Mouse (Mus musculus): ENCODE data around the gene Cnot2. TPM values are rescaled to one million over a fixed set of nuclear protein-coding genes. Genes with fewer than 3 reads are reported as not detected.

The Cnot2 gene
- total RNA-seq, 2 experiments from 2014 or later, result 79.8 to 88.3 TPM

- intact Hi-C loops (cut with DNase I), result no loop called here
These were observed 94.2 kb downstream of the Cnot2 start for GRCm38 (mm10) chr10:116486895-116487747.

GRCm38 (mm10) chr10:116481917-116482316 is 99.4 kb downstream of the Cnot2 start:
- intact Hi-C loops (cut with DNase I), result no loop called here

More at GRCm38 (mm10) chr10:116486895-116487747, 94.2 kb downstream of the Cnot2 start:
- peak; percentile 26 for DNase-seq

GRCm38 (mm10) chr10:116480988-116481387 is 100.3 kb downstream of the Cnot2 start:
- intact Hi-C loops (cut with DNase I), result no loop called here
- DNase-seq, result no peak

More at GRCm38 (mm10) chr10:116481917-116482316, 99.4 kb downstream of the Cnot2 start:
- no peak for DNase-seq

GRCm38 (mm10) chr10:116476559-116476958 is 104.8 kb downstream of the Cnot2 start:
- no peak for DNase-seq
- intact Hi-C loops (cut with DNase I), result no loop called here

- no peak for DNase-seq
- intact Hi-C loops (cut with DNase I), result no loop called here
These were observed 105.6 kb downstream of the Cnot2 start for GRCm38 (mm10) chr10:116475725-116476124.

- intact Hi-C loops (cut with DNase I), result loop anchor here (5.0 kb wide), 2 partner anchors 67 to 142 kb away; no protein-coding TSS in a partner anchor
These were observed 107.4 kb downstream of the Cnot2 start, which contains the start of gene Kcnmb4 for GRCm38 (mm10) chr10:116473759-116474549. TSS of gene Kcnmb4 (minus strand) at chr10:116473878.

GRCm38 (mm10) chr10:116473071-116473758 is 108.1 kb downstream of the Cnot2 start:
- peak; percentile 68 for DNase-seq
- intact Hi-C loops (cut with DNase I), result loop anchor here (5.0 kb wide), 2 partner anchors 66 to 141 kb away; no protein-coding TSS in a partner anchor

More at GRCm38 (mm10) chr10:116473759-116474549, 107.4 kb downstream of the Cnot2 start, which contains the start of gene Kcnmb4:
- peak; percentile 54 for DNase-seq

- DNase-seq, result no peak
- intact Hi-C loops (cut with DNase I), result loop anchor here (5.0 kb wide), 2 partner anchors 65 to 140 kb away; no protein-coding TSS in a partner anchor
These were observed 108.7 kb downstream of the Cnot2 start for GRCm38 (mm10) chr10:116472579-116472978.

GRCm38 (mm10) chr10:116470306-116470925 is 110.9 kb downstream of the Cnot2 start:
- no peak for DNase-seq
- intact Hi-C loops (cut with DNase I), result loop anchor here (5.0 kb wide), 2 partner anchors 63 to 138 kb away; no protein-coding TSS in a partner anchor

GRCm38 (mm10) chr10:116468094-116468493 is 113.2 kb downstream of the Cnot2 start:
- intact Hi-C loops (cut with DNase I), result no loop called here
- DNase-seq, result no peak

GRCm38 (mm10) chr10:116463753-116464345 is 117.5 kb downstream of the Cnot2 start:
- DNase-seq, result no peak
- intact Hi-C loops (cut with DNase I), result no loop called here

- DNase-seq, result no peak
- intact Hi-C loops (cut with DNase I), result no loop called here
These were observed 119.9 kb downstream of the Cnot2 start for GRCm38 (mm10) chr10:116461443-116461842.

GRCm38 (mm10) chr10:116458786-116459185 is 122.5 kb downstream of the Cnot2 start:
- no peak for DNase-seq
- intact Hi-C loops (cut with DNase I), result no loop called here

GRCm38 (mm10) chr10:116452771-116453170 is 128.5 kb downstream of the Cnot2 start:
- intact Hi-C loops (cut with DNase I), result no loop called here
- no peak for DNase-seq

GRCm38 (mm10) chr10:116450621-116451020 is 130.7 kb downstream of the Cnot2 start:
- DNase-seq, result no peak
- intact Hi-C loops (cut with DNase I), result no loop called here

GRCm38 (mm10) chr10:116448166-116448565 is 133.1 kb downstream of the Cnot2 start:
- intact Hi-C loops (cut with DNase I), result no loop called here
- no peak for DNase-seq

GRCm38 (mm10) chr10:116447176-116447575 is 134.1 kb downstream of the Cnot2 start:
- no peak for DNase-seq
- intact Hi-C loops (cut with DNase I), result no loop called here

GRCm38 (mm10) chr10:116446040-116446439 is 135.3 kb downstream of the Cnot2 start:
- intact Hi-C loops (cut with DNase I), result no loop called here
- DNase-seq, result no peak

- intact Hi-C loops (cut with DNase I), result no loop called here
- no peak for DNase-seq
These were observed 136.5 kb downstream of the Cnot2 start for GRCm38 (mm10) chr10:116444826-116445225.

- intact Hi-C loops (cut with DNase I), result no loop called here
- no peak for DNase-seq
These were observed 136.9 kb downstream of the Cnot2 start for GRCm38 (mm10) chr10:116444371-116444770.
